Mouse (Mus musculus) spleen, postnatal 36 days (tissue): ENCODE data around the gene Vangl1.
"Not testable (repeated sequence)": the region's sequence is repeated elsewhere in the genome, so short reads cannot be mapped to it uniquely, and the experiment has no call there.

Source experiments
- DNase-seq, 2 experiments: peaks; one replicate each; pipeline ENCODE4 v3.0.0; 2022; ENCODE audit warnings: low spot score in 2 of 2, mixed read lengths in 1 of 2

Gene Vangl1

DNA sequence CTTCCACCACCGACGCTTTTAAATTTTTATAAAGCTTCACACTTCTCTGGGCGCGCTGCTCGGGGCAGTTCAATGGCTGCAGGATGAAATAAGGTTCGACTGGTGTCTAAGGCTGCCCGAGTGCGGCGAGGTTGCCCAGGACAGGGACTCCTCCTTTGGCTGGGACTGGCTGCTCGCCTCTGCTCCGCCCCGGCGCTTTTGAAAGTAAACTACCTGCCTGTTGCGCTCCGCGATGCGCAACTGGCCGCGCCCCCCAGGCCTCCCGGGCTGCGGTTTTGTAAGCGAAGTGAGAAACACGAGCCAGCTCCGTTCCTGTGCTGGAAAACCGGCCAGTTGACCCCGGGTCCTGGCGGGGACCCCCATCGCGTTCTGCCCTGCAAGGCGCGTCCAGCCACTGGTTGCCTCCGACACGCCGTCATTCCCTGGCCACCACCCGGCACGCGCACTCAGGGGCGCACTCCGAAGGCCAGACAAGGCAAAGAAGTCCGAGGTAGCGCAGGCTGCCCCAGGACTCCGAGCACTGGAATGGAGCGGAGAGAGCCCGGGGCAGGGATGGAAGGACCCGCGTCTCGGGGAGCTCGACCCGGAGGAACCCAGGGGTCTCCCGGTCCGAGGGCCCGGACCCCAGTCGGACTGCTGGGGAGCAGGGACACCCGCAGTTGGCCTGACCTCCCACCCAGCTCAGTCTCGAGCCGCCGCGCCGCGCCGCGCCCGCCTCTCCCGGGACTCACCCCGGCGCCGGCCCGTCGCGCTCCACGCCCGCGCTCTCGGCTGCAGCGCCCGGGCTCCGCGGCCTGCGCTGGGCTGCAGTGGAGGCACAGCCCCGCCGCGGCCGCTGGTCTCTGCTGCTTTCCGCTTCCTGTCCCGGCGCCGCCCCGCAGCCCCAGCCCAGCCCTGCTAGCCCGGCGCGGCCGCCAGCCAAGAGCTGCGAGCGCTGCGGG, at the start of gene Vangl1:
Vangl1 (minus strand) TSS at position 913 of the 941 bp plus-strand sequence.
- peak; percentile 9 to 14 for DNase-seq

DNA sequence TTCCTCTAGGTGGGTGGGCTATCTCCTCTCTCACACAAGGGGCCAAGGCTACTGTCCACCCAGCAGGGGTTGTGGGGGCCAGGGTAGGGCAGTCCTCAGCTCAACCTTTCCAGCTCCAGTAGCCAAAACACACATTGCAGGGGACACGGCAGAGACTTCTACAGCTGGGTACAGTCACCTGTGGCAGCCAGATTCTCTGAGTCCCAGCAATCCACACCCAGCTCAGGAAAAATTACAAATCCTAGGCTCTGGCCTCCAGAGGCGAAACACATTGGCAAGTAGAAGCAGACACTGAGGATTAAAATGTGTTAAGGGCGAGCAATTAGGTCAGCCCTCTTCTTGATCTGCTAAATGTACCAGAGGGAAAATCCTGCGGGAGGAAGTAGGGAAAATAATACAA, 49.1 kb upstream of the Vangl1 start:
- no peak for DNase-seq

GRCm38 (mm10) chr3:102252927-102253326, 48.4 kb upstream of the Vangl1 start:
- DNase-seq: no peak

GRCm38 (mm10) chr3:102250873-102251272, 46.4 kb upstream of the Vangl1 start:
- no peak for DNase-seq

GRCm38 (mm10) chr3:102249401-102249991, 45.0 kb upstream of the Vangl1 start:
- no peak for DNase-seq

GRCm38 (mm10) chr3:102244601-102245000, 40.1 kb upstream of the Vangl1 start:
- no peak for DNase-seq

GRCm38 (mm10) chr3:102242854-102243253, 38.4 kb upstream of the Vangl1 start:
- DNase-seq: no peak

GRCm38 (mm10) chr3:102231418-102232134, 27.1 kb upstream of the Vangl1 start:
- DNase-seq: no peak

- no peak for DNase-seq
Measured at GRCm38 (mm10) chr3:102222756-102223155, 18.3 kb upstream of the Vangl1 start.

- no peak for DNase-seq
Measured at GRCm38 (mm10) chr3:102218301-102218700, 13.8 kb upstream of the Vangl1 start.

DNA sequence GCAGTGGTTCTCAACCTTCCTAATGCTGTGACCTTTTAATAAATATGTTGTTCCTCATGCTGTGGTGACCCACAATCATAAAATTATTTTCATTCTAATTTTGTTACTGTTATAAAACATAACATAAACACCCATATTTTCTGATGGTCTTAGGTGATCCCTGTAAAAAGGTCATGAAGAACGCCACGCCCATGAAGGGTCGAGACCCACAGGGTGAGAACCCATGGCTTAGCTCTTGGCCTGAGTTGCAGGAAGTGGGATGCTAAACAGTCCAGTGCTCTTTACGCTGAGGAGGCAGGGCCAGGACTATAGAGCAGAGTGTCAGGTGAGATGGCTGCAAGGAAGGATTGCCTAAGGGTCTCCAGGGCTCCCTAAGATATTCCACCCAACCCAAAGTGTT, 10.2 kb upstream of the Vangl1 start:
- DNase-seq: no peak

DNA sequence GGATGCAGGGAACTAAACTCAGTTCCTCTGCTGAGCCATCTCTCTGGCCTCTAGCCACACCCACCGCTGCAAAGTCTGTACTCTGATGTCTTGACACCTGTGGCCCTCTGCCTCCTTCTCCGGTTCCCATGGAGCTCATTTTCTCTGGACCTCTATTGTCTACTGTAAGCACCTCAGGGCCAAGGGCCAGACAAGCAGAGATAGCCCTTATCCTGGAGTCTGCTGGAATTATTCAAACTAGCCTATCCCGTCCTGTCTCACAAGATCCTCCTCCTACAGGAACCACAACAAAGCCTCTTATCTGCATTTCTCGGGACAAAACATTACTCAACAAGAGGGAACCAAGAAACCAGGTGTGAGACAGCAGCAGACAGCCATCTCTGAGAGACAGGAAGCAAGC, 9.8 kb upstream of the Vangl1 start:
- DNase-seq: no peak

DNA sequence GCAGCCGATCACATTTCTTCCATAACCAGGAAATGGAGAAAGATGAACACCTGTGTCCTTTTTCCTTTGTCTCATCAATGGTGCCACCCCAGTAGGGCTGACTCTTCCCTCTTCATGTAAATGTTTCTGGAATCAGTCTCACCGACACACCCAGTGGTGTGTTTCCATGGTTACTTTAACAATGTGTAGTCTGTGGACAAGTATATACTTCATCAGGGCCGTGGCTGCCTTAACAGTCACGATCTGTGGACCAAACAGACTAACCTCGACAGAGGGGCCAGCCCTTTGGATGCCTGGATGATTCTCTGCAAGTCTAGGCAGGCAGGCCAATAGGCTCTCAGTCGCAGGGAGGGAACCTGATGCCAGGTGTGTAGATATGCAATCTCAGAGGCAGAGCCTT, 8.4 kb upstream of the Vangl1 start:
- DNase-seq: no peak

GRCm38 (mm10) chr3:102212336-102212735, 7.8 kb upstream of the Vangl1 start:
- DNase-seq: no peak

GRCm38 (mm10) chr3:102211340-102211739, 6.8 kb upstream of the Vangl1 start:
- no peak for DNase-seq

DNA sequence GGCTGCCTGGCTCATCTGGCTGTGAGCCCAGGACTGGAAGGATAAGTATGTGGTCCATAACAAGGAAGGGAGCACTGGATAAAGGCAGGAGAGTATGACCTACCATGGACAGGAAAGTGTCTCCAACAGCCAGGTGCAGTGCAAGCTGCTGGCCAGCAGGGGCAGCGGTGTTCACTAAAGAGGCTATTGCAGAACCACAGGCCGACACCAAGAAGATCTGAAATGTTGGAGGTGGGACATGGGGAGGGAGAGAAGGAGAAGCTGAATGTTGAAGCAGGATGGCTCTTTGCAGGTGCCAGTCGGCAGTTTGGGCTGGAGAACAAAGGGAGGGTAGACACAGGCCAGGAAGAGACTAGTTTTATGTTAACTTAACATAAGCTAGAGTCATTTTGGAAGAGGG, 6.3 kb upstream of the Vangl1 start:
- peak in 1 of 2 experiments; percentile 4 for DNase-seq

DNA sequence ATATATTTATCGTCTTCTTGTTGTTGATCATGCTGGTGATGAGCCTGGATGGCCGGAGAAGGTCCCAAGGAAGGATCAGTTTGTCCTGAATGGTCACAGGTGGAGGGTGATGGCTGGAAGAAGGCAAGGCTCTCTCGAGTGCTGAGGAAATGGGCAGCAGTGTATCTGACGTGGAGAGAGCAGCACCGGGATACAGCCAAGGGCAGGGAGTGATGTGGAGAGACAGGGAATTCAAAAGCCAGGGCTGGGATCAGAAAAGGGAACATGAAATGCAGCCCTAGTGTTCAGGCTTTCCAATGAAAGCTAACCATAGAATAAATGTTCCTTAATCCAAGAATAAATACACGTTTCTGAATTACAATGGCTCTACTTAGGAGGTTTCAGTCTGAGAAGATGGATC, 4.4 kb upstream of the Vangl1 start:
- DNase-seq: no peak

DNA sequence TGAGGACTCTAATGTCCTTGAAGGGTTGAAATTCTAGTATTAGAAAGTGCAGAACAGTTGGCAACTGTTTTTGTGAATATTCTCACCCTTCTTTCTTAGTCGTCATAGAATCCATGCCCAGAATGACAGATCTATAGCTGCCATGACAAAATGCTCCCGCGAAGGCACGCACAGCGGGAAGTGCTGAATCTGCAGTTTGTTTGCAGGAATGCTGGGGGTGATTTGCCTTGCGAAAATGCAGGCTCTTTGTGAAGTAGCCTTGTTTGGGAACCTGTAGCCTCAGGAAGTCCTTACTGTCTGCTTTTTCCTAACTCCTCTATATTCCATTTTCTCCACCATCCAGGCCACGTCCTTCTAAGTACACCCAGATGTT, 951 bp upstream of the Vangl1 start:
- DNase-seq: no peak

- DNase-seq: not testable (repeated sequence)
Measured at GRCm38 (mm10) chr3:102204734-102205457, 403 bp upstream of the Vangl1 start.

DNA sequence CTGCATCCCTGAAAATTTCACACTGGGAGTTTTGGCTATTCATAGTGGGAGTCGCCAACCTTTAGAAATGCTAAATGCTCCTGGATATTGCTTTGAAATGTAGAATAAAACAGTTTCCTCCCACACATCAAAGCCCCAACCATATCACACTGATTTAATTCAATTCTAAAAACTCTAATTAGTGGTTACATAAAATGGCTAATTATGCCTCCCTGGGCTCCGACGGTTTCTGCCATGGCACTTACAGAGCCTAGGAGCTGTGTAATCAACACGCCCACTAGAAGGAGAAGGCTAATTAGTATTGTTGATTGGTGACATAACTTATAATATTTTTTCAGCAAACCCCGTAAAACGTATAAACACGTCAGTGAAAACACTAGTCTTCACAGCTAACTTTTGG, 1.4 kb downstream of the Vangl1 start:
- no peak for DNase-seq

DNA sequence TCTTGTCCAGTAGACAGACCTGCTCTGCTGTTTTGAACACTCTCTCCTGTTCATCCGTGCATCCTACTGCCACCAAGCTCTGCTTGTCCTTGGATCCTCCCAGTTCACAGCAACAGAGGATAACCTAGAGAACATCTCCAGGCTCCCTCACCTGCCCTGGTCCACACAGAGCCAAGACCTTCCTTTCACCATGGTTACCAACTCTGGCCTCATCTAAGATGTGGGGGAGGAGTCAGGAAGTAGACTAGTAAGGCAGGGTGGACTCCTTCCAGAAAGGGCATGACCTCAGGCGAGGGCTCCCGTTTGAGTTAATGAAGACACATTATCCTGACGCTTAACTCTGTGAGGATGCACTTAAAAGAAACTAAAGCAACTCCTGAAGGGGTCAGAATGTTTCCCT, 4.5 kb downstream of the Vangl1 start:
- DNase-seq: no peak

GRCm38 (mm10) chr3:102199226-102199625, 5.3 kb downstream of the Vangl1 start:
- no peak for DNase-seq
